Mouse (Mus musculus) cerebral cortex, adult 2 months (tissue): ENCODE measurements around the gene Nek6.

Experiments used
- WGBS: fragments of 180-500 bp; shearing (Covaris S2); methylation state at CpG from one replicate; pipeline ENCODE4 v1.1.7; 2018; 5-methylcytosine and 5-hydroxymethylcytosine counted together

The Nek6 gene

DNA sequence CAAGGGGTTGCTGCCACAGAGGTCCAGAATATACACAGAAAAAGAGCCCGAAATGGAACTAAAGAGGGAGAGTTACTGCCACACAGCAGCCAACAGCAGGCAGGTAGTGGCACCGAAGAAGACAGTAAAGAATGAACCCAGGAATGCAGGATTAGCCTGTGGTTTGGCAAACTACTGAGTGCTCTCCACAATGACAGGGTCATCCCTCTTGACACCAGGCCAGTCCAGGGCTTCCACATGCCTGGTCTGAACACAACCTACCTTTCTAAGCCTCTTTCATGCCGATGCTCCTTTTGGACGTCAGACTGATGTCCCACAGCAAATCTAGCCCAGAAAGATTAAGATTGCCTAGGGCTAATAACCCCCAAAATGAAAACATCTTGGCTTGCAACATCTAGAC lies 117.4 kb downstream of the Nek6 start:
- WGBS = 85% methylated on average over 4 of the region's 4 CpGs

- WGBS = 86% methylated on average over 3 of the region's 3 CpGs
Observed at GRCm38 (mm10) chr2:38629451-38629850, 118.0 kb downstream of the Nek6 start.

- WGBS = 86% methylated on average over 2 of the region's 2 CpGs
Observed at GRCm38 (mm10) chr2:38630574-38630973, 119.1 kb downstream of the Nek6 start.

DNA sequence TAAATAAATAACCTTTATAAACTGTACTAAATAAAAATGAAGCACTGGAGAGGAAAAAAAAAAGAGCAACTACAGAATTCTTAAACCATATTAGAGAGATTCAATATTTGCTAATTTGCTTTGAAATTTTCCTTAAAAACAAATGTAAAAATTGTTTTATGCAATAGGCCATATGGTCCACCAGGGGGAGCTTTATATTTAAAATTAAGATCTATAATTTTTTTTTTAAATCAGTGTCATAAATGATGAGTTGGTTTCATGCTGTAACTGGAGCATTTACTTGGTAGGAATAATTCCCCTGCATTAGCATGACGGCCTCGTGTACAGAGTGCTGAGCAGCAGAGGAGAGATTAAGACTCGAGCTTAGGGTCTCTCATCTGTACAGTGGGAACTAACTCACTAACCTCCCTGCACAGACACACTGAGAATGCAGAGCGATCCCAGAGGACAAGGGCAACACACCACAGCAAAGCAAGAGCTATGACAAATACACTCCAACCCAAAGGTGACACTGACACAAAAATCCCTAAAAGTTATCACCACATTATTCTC lies 126.3 kb downstream of the Nek6 start:
- WGBS = 65% methylated on average over 4 of the region's 4 CpGs

DNA sequence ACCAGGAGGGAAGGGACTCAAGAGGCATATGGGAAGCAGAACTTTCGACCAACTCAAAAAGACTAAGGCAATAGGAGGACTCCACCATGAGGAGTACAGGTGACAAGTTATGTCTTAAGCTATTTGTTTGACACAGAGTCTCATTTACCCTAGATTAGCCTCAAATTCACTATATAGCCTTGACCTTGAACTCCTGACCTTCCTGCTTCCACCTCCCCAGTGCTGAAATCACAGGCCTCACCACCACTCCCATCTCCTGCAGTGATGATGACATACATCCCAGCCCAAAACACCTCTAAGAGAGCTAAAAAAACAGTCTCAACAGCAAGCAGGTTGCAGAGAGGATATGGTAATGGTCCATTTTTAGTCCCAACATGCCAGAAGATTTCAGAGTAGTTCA lies 130.3 kb downstream of the Nek6 start:
- 94% methylated on average over 1 of the region's 1 CpGs for WGBS

- 2% methylated on average over 52 of the region's 52 CpGs for WGBS
Observed at GRCm38 (mm10) chr2:38643625-38644427, 132.4 kb downstream of the Nek6 start, which contains the start of gene Psmb7. Gene Psmb7 (minus strand): TSS chr2:38644087.
